Mouse (Mus musculus): ENCODE results near the gene Fbxo6.
"Not testable (repeated sequence)": the region's sequence is repeated elsewhere in the genome, so short reads cannot be mapped to it uniquely, and the experiment has no call there.

The Fbxo6 gene

GRCm38 (mm10) chr4:148128241-148128640 lies 23.7 kb downstream of the Fbxo6 start:
- no peak for DNase-seq (ENCODE audit: low spot score)

GRCm38 (mm10) chr4:148122694-148123066 lies 29.3 kb downstream of the Fbxo6 start:
- DNase-seq (ENCODE audit: low spot score) = no peak

- DNase-seq (ENCODE audit: low spot score) = no peak
These were observed 29.8 kb downstream of the Fbxo6 start for GRCm38 (mm10) chr4:148121982-148122693.

- no peak for DNase-seq (ENCODE audit: low spot score)
These were observed 30.6 kb downstream of the Fbxo6 start for GRCm38 (mm10) chr4:148121362-148121761.

GRCm38 (mm10) chr4:148120555-148120954 lies 31.4 kb downstream of the Fbxo6 start:
- DNase-seq (ENCODE audit: low spot score) = no peak

GRCm38 (mm10) chr4:148119578-148119977 lies 32.4 kb downstream of the Fbxo6 start:
- DNase-seq (ENCODE audit: low spot score) = not testable (repeated sequence)

GRCm38 (mm10) chr4:148117392-148117791 lies 34.5 kb downstream of the Fbxo6 start:
- DNase-seq (ENCODE audit: low spot score) = no peak

GRCm38 (mm10) chr4:148116657-148117056 lies 35.3 kb downstream of the Fbxo6 start:
- no peak for DNase-seq (ENCODE audit: low spot score)

GRCm38 (mm10) chr4:148115467-148115866 lies 36.5 kb downstream of the Fbxo6 start:
- peak; percentile 27 for DNase-seq (ENCODE audit: low spot score)

GRCm38 (mm10) chr4:148114758-148115391 lies 37.1 kb downstream of the Fbxo6 start:
- peak; percentile 87 for DNase-seq (ENCODE audit: low spot score)

- DNase-seq (ENCODE audit: low spot score) = no peak
These were observed 39.4 kb downstream of the Fbxo6 start for GRCm38 (mm10) chr4:148112519-148112918.

GRCm38 (mm10) chr4:148109215-148109614 lies 42.7 kb downstream of the Fbxo6 start:
- DNase-seq (ENCODE audit: low spot score) = no peak

GRCm38 (mm10) chr4:148108565-148109100 lies 43.3 kb downstream of the Fbxo6 start:
- DNase-seq (ENCODE audit: low spot score) = no peak

- DNase-seq (ENCODE audit: low spot score) = peak; percentile 73
These were observed 44.2 kb downstream of the Fbxo6 start for GRCm38 (mm10) chr4:148107621-148108291.

GRCm38 (mm10) chr4:148104146-148104545 lies 47.8 kb downstream of the Fbxo6 start:
- DNase-seq (ENCODE audit: low spot score) = no peak

- DNase-seq (ENCODE audit: low spot score) = no peak
These were observed 50.0 kb downstream of the Fbxo6 start for GRCm38 (mm10) chr4:148101801-148102527.

- DNase-seq (ENCODE audit: low spot score) = no peak
These were observed 53.3 kb downstream of the Fbxo6 start for GRCm38 (mm10) chr4:148098666-148099065.

- no peak for DNase-seq (ENCODE audit: low spot score)
These were observed 54.0 kb downstream of the Fbxo6 start for GRCm38 (mm10) chr4:148097936-148098335.
